ENCODE assay signal across 10 mouse cellular contexts in the genomic region with DNA sequence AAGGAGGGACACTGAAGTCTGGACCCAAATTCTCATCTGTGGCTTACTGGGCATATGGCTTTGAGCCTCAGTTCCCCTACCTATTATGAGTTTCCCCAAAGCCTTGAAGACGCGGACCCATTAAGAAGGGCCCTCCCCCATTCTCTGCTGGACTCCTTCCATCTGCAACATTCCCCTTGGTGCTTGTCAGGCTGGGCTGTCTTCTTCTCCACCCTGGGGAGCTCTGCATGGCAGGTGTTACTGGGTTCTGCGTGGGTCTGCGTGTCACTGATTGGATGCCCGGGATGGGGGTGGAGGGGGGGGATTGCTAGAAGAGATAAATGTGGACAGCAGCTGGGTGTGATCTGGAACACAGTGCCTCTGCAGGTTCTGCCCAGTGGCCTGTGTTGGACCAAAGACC. TPM values are rescaled to one million over a fixed set of nuclear protein-coding genes. Genes with fewer than 3 reads are reported as not detected.
DNase-seq lines count a peak whose midpoint lies in the region; ATAC-seq and TF ChIP-seq lines count a peak whose summit lies in the region.
"Had no signal": no experiment of that assay in that cellular context is flagged by ENCODE, and none has a peak within 500 bp of the region (broad histone marks: within the 10 kb centered on the region; RNA-seq: fewer than 3 reads in every experiment).

No protein-coding gene starts in this region.

- WGBS in forebrain, embryonic 10.5 days: 75% methylated on average over 5 of the region's 5 CpGs
- 70% methylated on average over 5 of the region's 5 CpGs for WGBS in forebrain, postnatal 0 days
- WGBS in hindbrain, embryonic 10.5 days: 60% methylated on average over 5 of the region's 5 CpGs
- WGBS in hindbrain, embryonic 16.5 days: 68% methylated on average over 5 of the region's 5 CpGs
- 74% methylated on average over 5 of the region's 5 CpGs for WGBS in midbrain, embryonic 12.5 days
- 62% methylated on average over 5 of the region's 5 CpGs for WGBS in midbrain, embryonic 15.5 days

- no peak for DNase-seq in forebrain, embryonic 10.5 days (ENCODE audit: extremely low spot score, low spot score)
- DNase-seq in forebrain, postnatal 0 days: no peak
- no peak for DNase-seq in hindbrain, embryonic 10.5 days (ENCODE audit: low spot score)
- no peak for DNase-seq in frontal cortex, postnatal 10 days (ENCODE audit: low spot score in 2 of 2)
- DNase-seq: cerebellum, postnatal 10 days had no signal

- H3K4me3 ChIP-seq in forebrain, embryonic 10.5 days: no peak overlapping the region
- H3K4me3 ChIP-seq in forebrain, postnatal 0 days (ENCODE audit: low read depth, low read length): no peak overlapping the region
- H3K4me3 ChIP-seq in hindbrain, embryonic 10.5 days: no peak overlapping the region
- H3K4me3 ChIP-seq in hindbrain, embryonic 16.5 days (ENCODE audit: low read length): no peak overlapping the region
- H3K4me3 ChIP-seq in midbrain, embryonic 12.5 days: no peak overlapping the region
- H3K4me3 ChIP-seq in midbrain, embryonic 15.5 days: no peak overlapping the region

- no peak overlapping the region for H3K4me2 ChIP-seq in forebrain, postnatal 0 days (ENCODE audit: low read depth)
- no peak overlapping the region for H3K4me2 ChIP-seq in hindbrain, embryonic 16.5 days (ENCODE audit: low read length)
- no peak overlapping the region for H3K4me2 ChIP-seq in midbrain, embryonic 12.5 days (replicated peaks)
- H3K4me2 ChIP-seq in midbrain, embryonic 15.5 days: no peak overlapping the region
- H3K4me2 ChIP-seq: heart, embryonic 11.5 days had no signal

- H3K4me1 ChIP-seq in forebrain, embryonic 10.5 days: peaks cover 58% of the 10 kb centered on the region
- no peaks in the 10 kb centered on the region for H3K4me1 ChIP-seq in forebrain, postnatal 0 days (ENCODE audit: insufficient read depth)
- H3K4me1 ChIP-seq in hindbrain, embryonic 10.5 days (replicated peaks): peaks cover 65% of the 10 kb centered on the region
- H3K4me1 ChIP-seq in hindbrain, embryonic 16.5 days (ENCODE audit: control insufficient read depth, insufficient read depth, low read depth, low read length): peaks cover 5% of the 10 kb centered on the region; the same call in 1 of the 2 replicates
- peaks cover 35% of the 10 kb centered on the region for H3K4me1 ChIP-seq in midbrain, embryonic 12.5 days
- peaks cover 20% of the 10 kb centered on the region for H3K4me1 ChIP-seq in midbrain, embryonic 15.5 days

- H3K27me3 ChIP-seq in forebrain, embryonic 10.5 days (ENCODE audit: poor library complexity, severe bottlenecking): no peaks in the 10 kb centered on the region
- H3K27me3 ChIP-seq in forebrain, postnatal 0 days (ENCODE audit: insufficient read depth, low read length): no peaks in the 10 kb centered on the region
- no peaks in the 10 kb centered on the region for H3K27me3 ChIP-seq in hindbrain, embryonic 10.5 days (ENCODE audit: insufficient read depth, poor library complexity, severe bottlenecking)
- H3K27me3 ChIP-seq in hindbrain, embryonic 16.5 days (replicated peaks; ENCODE audit: control insufficient read depth, insufficient read depth, low read length): no peaks in the 10 kb centered on the region
- no peaks in the 10 kb centered on the region for H3K27me3 ChIP-seq in midbrain, embryonic 12.5 days
- H3K27me3 ChIP-seq in midbrain, embryonic 15.5 days (replicated peaks): no peaks in the 10 kb centered on the region

- no peaks in the 10 kb centered on the region for H3K9me3 ChIP-seq in forebrain, embryonic 10.5 days
- no peaks in the 10 kb centered on the region for H3K9me3 ChIP-seq in forebrain, postnatal 0 days (ENCODE audit: low read length)
- H3K9me3 ChIP-seq in hindbrain, embryonic 10.5 days: no peaks in the 10 kb centered on the region
- no peaks in the 10 kb centered on the region for H3K9me3 ChIP-seq in hindbrain, embryonic 16.5 days (ENCODE audit: control insufficient read depth, low read length)
- no peaks in the 10 kb centered on the region for H3K9me3 ChIP-seq in midbrain, embryonic 12.5 days
- no peaks in the 10 kb centered on the region for H3K9me3 ChIP-seq in midbrain, embryonic 15.5 days

- ATAC-seq in forebrain, postnatal 0 days: no peak
- no peak for ATAC-seq in hindbrain, embryonic 16.5 days
- peak; percentile 28; the same call in 1 of the 2 replicates for ATAC-seq in midbrain, embryonic 12.5 days (ENCODE audit: low FRiP score, low read depth)
- ATAC-seq in midbrain, embryonic 15.5 days (replicated peaks): no peak
- no peak for ATAC-seq in megakaryocyte progenitor cell, adult 5-6 weeks (replicated peaks; ENCODE audit: poor library complexity)

- peaks cover 29% of the 10 kb centered on the region for H3K36me3 ChIP-seq in forebrain, embryonic 10.5 days (replicated peaks)
- H3K36me3 ChIP-seq in forebrain, postnatal 0 days (ENCODE audit: insufficient read depth): no peaks in the 10 kb centered on the region
- H3K36me3 ChIP-seq in hindbrain, embryonic 10.5 days: peaks cover 16% of the 10 kb centered on the region
- no peaks in the 10 kb centered on the region for H3K36me3 ChIP-seq in hindbrain, embryonic 16.5 days (ENCODE audit: control insufficient read depth, insufficient read depth, low read length)
- peaks cover 6% of the 10 kb centered on the region; the same call in 1 of the 2 replicates for H3K36me3 ChIP-seq in midbrain, embryonic 12.5 days
- H3K36me3 ChIP-seq in midbrain, embryonic 15.5 days (replicated peaks): no peaks in the 10 kb centered on the region

- H3K9ac ChIP-seq in forebrain, postnatal 0 days: no peak overlapping the region
- no peak overlapping the region for H3K9ac ChIP-seq in hindbrain, embryonic 16.5 days (ENCODE audit: low read depth, low read length)
- no peak overlapping the region for H3K9ac ChIP-seq in midbrain, embryonic 12.5 days (replicated peaks)
- H3K9ac ChIP-seq in midbrain, embryonic 15.5 days: no peak overlapping the region

- peak overlapping the region; percentile 56 for H3K27ac ChIP-seq in forebrain, embryonic 10.5 days
- no peak overlapping the region for H3K27ac ChIP-seq in forebrain, postnatal 0 days (ENCODE audit: low read depth, low read length)
- peak overlapping the region; percentile 81 for H3K27ac ChIP-seq in hindbrain, embryonic 10.5 days
- H3K27ac ChIP-seq in hindbrain, embryonic 16.5 days (ENCODE audit: low read depth, low read length): no peak overlapping the region
- 0 out of 2 replicates have a peak overlapping the region, but pooled peaks have one; percentile 6 for H3K27ac ChIP-seq in midbrain, embryonic 12.5 days (replicated peaks)
- no peak overlapping the region for H3K27ac ChIP-seq in midbrain, embryonic 15.5 days

- no peak for TF ChIP-seq CTCF in forebrain, postnatal 0 days (IDR thresholded peaks at IDR 0.05; ENCODE audit: low read depth)

RNA-seq across cellular contexts. Expression of a gene that starts 35.3 kb away (rescaled TPM):
- 120 and 134 TPM in 2 replicates for polyA plus RNA-seq in forebrain, embryonic 10.5 days (2016; fragmentation: Nextera tagmentation; extraction: Ambion mirVana)
- 19.7 and 21.0 TPM in 2 replicates for total RNA-seq in forebrain, postnatal 0 days (2014; rRNA removed)
- 59.6 and 69.3 TPM in 2 replicates for polyA plus RNA-seq in forebrain, postnatal 0 days (2015; fragmentation: Nextera tagmentation; extraction: Ambion mirVana)
- 68.8 and 77.5 TPM in 2 replicates for polyA plus RNA-seq in hindbrain, embryonic 10.5 days (2016; fragmentation: Nextera tagmentation; extraction: Ambion mirVana)
- 65.4 and 72.4 TPM in 2 replicates for polyA plus RNA-seq in hindbrain, embryonic 16.5 days (2015; fragmentation: Nextera tagmentation; extraction: Ambion mirVana)
- polyA plus RNA-seq in midbrain, embryonic 12.5 days (2016; fragmentation: Nextera tagmentation; extraction: Ambion mirVana): 82.6 and 96.0 TPM in 2 replicates
- polyA plus RNA-seq in midbrain, embryonic 15.5 days (2015; fragmentation: Nextera tagmentation; extraction: Ambion mirVana): 56.0 and 66.1 TPM in 2 replicates
- 15.0 and 18.2 TPM in 2 replicates for total RNA-seq in megakaryocyte progenitor cell, adult 5-6 weeks (2015)
- 4.4 and 5.0 TPM in 2 replicates for total RNA-seq in megakaryocyte progenitor cell, adult 5-6 weeks (2017)

Comparison
In these comparisons a context has a peak if more than half of its experiments do, and no peak if none do; other contexts are left out.
1. H3K27ac ChIP-seq: peak in forebrain, embryonic 10.5 days (single experiment), hindbrain, embryonic 10.5 days (single experiment) and midbrain, embryonic 12.5 days (single experiment); none in forebrain, postnatal 0 days (single experiment), hindbrain, embryonic 16.5 days (single experiment) and midbrain, embryonic 15.5 days (single experiment).